Mouse (Mus musculus) adrenal gland, postnatal 36 days (tissue): Measurements from ENCODE around the gene Chchd5. TPM values are rescaled to one million over a fixed set of nuclear protein-coding genes. Genes with fewer than 3 reads are reported as not detected.

ENCODE experiments used
- DNase-seq, 2 experiments: peaks; one replicate each; pipeline ENCODE4 v3.0.0; 2021; ENCODE audit warnings: mixed read lengths in 1 of 2
- long read RNA-seq, 2 experiments: library from polyadenylated mRNA; stranded (forward); transcript quantifications; one replicate each; pipeline ENCODE4 v2.0.0; 2021; ENCODE audit warnings: borderline sequencing depth in 2 of 2
- total RNA-seq, 2 experiments: library from RNA; stranded (reverse); gene quantifications; 2 replicates each; pipeline ENCODE4 v1.2.3; 2021

The Chchd5 gene
- total RNA-seq: 10 to 100 TPM; 17.0 to 23.4 TPM
- long read RNA-seq, experiment 1, transcript Chchd5-201 (4 exons, 1,325 nt): major isoform, 39 of 49 reads
- long read RNA-seq, experiment 1, partial matches to known transcripts: 2 of 49 reads
- long read RNA-seq, experiment 1, other reads (novel, unspliced or antisense): 5 of 49 reads
- long read RNA-seq, experiment 2, transcript Chchd5-201 (4 exons, 1,325 nt): major isoform, 29 of 31 reads
- long read RNA-seq, experiment 2, partial matches to known transcripts: 1 of 31 reads
- long read RNA-seq, experiment 2, other reads (novel, unspliced or antisense): 0 of 31 reads

DNA sequence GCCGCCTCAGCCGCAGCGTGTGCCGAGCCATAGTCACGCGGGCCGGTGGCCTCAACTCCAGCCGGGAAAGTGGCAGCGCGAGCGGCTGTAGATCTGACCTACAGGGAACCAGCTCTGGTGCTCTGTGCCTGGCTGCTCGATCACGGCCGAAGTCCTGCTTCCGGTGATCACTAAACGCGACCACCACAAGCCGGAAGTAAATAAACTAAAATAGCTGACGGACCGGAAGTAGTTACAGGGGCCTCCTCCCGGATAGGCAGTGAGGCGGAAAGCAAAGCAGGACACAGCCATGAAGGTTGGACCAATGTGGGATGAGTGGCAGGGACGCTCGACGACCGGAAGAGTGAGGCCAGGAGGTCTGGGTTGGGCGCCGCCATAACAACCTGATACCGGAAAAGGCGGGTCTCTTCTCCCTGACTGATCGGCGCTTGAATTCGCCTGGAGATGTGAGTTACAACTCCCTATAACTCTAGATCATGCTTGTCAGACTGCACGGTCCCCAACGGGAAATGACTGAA is at the start of gene Chchd5:
Chchd5 (plus strand) TSS at position 289 of the 518 bp plus-strand sequence.
- DNase-seq: peak; percentile 92

- peak in 1 of 2 experiments; percentile 22 for DNase-seq
Observed at GRCm38 (mm10) chr2:129081097-129081496, 48.4 kb upstream of the Chchd5 start.

DNA sequence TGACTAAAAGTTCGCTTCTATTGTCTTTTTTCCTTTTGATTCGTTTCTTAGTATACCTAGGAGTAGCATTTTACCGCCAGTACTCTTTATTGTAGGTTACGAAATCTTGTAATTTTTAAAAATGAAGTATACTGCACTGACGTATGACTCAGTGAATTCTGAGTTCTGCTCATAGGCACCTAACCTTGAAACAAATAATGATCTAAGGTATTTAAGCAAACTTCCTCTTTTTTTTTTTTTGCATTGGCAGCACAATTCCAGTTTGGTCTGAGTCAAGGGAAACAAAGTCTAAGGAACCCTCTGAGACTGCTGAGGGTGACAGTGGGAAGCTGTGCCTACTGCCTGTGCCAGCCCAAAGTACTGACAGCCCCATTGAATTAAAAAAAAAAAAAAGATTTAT is 46.0 kb upstream of the Chchd5 start:
- no peak for DNase-seq

GRCm38 (mm10) chr2:129084959-129085358 is 44.5 kb upstream of the Chchd5 start:
- peak; percentile 15 to 49 for DNase-seq

GRCm38 (mm10) chr2:129087520-129087919 is 42.0 kb upstream of the Chchd5 start:
- no peak for DNase-seq

DNA sequence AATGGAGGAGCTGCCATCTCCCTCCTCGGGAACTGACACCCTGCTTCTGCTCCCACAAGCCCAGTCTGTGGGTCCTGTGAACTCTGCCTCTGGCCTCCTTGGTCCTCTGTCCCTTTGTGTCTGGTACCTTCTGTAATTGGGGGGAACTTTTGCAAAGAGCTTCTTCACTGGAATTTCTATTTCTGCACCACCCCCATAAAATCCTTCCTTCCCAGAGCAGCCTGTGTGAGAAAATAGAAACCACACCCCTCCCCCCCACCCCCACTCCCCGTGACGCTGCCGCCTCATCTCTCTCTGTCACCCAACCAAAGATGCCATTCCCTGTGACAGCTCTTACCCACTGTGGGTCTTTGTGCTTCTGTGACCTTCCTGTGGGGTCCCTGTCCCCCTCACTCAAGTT is 39.1 kb upstream of the Chchd5 start:
- no peak for DNase-seq

DNA sequence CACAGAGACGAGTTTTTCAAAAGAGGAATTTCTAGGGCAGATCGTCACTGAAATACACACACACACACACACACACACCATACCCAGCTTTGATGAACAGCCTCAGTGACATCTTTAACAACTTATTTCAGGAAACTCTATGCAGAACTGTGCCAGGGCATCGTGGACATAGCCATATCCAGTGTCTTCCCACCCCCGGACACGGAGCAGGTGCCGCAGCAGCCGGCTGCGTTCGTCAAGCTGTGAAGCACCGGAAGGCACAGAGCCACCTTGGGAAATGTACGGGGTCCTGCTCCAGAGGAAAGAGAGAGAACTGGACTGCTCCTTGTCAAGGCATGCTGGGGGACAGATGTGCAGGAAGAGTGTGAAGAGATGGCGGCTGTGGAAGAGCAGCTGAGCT is 36.7 kb upstream of the Chchd5 start:
- no peak for DNase-seq

GRCm38 (mm10) chr2:129093926-129094724 is 35.4 kb upstream of the Chchd5 start:
- no peak for DNase-seq

DNA sequence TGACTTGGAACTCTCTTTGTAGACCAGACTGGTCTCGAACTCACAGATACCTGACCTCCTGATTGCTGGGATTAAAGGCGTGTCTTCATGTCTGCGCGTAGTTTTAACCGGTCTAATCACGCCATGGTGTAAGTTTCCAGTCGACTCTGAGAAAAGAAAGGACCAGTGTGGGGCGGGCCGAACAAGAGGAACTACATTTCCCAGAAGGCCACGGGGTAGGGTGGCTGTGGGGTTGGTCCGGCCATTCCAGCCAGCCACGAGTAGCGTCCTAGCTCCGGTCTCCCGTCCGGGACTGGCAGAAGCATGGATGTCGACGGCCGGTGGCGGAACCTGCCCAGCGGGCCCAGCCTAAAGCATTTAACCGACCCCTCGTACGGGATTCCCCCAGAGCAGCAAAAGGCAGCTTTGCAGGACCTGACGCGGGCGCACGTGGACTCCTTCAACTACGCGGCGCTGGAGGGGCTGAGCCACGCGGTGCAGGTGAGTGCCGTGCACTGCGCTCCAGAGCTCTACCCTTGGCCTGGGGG is 28.7 kb upstream of the Chchd5 start, which contains the start of gene Polr1b:
Polr1b (plus strand) TSS at position 212 of the 527 bp plus-strand sequence.
- DNase-seq: peak; percentile 93

DNA sequence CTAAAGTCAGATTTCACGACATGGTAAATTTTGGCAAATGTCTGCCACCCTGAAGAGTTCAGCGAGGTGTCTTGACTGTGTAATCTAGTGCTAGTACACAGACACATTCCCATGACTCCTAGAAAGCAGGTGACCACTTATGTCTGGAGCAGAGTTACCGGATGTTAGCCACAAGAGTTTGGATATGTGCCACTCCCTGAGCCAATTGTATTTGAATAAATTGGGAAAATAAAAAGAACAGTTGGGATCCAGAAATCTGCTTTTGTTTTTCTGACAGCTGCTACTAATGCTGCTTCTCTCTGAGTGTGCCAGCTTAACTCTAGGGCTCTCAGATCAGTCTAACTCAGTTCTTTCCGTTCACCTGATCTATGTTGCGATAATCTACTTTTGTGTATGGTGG is 16.6 kb upstream of the Chchd5 start:
- DNase-seq: no peak

DNA sequence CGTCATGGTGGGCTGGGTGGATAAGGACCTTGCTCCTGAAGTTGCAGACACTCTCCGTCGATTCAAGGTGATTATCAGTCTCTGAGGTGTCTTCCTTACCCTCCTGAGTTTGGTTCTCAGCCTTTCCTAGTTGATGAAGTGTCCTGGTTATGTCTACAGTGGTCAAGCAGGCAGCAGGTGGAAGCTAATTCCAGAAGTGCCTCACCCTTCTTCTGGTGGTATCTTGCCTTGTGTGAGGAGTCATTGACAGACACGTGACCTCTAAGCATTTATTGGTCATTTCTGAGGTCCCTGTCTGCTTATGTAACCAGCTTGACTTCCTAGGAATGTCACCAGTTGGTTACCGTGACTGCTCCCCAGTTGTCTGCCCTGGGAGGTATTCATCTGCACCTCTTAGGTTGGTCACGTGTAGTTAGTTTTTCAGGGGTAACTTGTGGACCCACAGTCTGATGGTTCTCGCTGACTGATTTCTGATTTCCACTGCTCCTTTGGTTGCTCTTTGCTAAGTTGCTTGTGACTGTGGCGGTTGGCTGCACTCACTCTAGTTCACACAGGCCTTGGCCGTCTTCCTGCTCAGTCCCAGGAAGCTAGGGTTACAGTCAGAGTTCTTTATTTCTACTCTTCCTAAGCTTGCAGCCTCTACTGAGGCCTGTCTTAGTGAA is 13.7 kb upstream of the Chchd5 start:
- no peak for DNase-seq

DNA sequence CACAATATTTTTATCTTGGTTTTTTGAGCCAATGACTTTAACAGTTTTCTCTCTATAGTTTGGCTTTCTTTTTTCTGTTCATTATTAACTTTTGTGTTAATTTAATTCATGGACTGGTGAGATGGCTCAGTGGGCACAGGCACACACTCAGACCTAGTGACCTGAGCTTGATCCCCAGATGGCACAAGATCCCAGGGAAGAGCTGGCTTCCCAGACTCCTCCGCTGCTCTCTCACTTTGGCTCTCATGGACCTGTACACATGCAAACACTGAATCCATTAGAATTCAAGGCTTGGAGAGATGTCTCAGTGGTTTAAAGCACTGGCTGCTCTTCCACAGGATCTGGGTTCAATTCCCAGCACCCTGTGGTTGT is 13.1 kb upstream of the Chchd5 start:
- no peak for DNase-seq

DNA sequence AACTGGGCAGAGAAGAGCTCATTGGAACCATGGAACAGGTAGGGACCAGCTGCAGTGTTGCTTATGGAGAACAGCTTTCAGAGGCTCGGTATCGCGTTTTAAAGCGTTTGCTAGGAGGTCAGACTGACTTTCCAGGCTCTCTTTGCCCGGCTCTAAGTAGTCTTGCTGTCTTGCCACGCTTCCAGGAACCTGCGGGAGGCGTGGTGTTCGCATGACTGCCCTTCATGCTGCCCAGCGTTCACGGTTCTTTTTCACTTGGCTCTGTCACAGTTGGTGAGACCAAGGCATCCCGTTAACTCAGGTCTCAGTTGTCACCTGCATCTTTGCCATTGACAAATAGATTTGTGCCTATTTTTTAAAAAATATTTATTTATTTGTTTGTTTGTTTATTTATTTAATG is 11.4 kb upstream of the Chchd5 start:
- DNase-seq: no peak

DNA sequence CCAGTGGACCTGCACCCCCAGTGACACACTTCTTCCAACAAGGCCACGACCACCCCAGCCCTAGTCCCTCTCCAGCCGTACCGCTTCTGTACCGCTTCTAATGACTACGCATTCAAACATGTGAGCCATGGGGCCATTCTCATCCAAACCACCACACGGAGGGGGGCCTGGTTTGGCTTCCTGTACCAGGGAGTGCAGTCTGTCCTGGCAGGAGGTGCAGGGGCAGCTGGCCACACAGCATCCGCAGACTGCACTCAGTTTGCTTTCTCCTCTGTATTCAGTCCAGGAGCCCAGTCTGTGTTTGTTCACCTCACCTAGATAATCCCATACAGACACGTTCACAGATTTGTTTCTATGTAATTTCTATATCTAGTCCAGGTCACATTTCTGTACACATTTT is 7.5 kb upstream of the Chchd5 start:
- no peak for DNase-seq

DNA sequence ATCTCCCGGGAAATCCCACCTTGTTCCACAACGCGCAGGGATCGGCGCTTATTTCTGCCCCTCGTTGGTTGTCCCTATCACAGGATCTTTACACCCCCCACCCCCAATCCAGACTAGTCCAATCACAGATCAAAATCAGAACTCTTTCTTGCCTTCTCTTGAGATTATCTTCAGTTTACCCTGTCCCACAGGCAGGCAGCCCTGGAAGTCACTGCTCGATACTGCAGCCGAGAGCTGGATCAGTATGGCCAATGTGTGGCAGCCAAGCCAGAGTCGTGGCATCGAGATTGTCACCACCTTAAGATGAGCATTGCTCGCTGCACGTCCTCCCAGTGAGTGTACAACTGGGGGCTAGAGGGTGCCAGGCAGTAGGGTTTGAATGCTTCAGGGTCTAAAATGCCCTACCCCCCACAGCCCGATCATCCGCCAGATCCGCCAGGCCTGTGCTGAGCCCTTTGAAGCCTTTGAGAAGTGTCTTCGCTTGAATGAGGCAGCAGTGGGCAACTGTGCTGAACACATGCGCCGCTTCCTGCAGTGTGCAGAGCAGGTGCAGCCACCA is 566 bp downstream of the Chchd5 start:
- DNase-seq: peak; percentile 13 to 49

DNA sequence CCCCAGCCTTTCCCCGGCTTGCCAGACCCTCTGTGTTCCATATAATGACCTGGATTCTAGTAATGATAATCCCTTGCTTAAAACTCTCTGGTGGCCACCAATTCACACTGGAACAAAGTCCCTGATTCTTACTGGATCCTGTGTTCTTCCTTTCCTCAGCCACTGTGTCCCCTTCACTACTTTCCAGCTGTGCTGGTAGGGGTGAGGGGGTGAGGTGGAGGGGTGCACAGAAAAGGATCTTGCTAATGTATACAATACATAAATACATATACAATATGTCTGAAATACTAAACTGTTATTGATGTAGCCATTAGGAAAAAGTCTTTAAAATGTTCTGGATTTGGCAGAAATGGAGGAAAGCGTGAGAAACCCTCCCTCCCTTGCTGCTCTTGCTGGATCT is 1.3 kb downstream of the Chchd5 start:
- DNase-seq: no peak

DNA sequence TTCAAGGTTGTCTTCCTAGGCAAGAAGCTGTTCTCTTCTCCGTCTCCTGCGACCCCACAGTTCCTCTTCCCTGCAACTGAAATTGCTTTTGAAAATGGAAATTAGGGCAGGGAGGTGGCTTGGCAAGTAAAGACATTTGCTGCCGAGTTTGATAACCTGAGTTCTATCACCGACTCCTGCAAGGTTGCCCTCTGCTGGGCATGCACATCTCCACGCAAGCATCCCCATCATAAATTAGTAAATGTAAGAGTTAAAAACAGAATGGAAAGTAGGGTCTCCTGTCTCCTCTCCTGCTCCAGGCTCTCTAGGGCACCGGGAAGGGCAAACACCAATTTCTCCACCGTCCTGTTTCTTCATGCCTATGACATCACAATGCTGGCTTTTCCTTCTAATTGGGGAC is 2.7 kb downstream of the Chchd5 start:
- DNase-seq: no peak

- peak; percentile 69 to 84 for DNase-seq
Observed at GRCm38 (mm10) chr2:129133006-129133805, 3.7 kb downstream of the Chchd5 start.

DNA sequence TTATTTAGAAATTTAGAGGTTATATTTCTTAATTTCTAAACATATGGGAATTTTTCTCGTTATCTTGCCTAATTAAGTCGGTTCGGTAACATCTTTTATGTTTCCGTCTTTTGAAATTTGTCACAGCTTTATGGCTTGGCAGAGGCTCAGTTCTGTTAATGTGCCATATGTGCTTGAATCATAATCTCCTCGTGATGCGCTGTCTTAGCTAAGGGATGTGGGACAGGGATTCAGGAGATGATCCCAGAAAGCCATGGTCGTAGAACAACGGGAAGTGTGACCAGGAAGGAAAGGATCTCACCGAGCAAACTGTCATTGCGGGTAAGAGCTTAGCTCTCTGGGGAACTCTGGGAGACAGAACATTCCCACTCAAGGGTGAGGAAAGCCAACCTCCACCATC is 10.4 kb downstream of the Chchd5 start:
- no peak for DNase-seq

GRCm38 (mm10) chr2:129148836-129149235 is 19.3 kb downstream of the Chchd5 start:
- DNase-seq: no peak

DNA sequence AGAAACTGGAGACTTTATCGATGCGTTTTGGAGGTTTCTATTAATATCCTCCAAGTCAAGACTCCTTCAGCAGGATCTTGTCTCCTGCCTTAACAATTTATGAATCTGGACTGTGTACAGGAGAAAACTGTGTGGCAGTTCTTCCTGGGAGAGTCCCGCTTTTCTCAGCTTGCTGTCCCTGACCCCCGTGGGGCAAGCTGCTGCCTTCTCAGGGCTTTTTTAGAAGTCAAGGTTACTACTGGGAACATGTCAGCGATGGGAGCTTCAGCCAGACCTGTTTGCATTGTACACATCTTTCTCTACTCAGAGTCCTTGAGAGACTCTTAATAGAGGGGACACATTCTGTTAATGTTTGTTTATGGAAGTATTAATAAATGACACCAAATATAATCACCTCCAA is 20.9 kb downstream of the Chchd5 start:
- DNase-seq: peak; percentile 25 to 42
